Mouse (Mus musculus): ENCODE measurements around the gene Tcf7l2. TPM values are rescaled to one million over a fixed set of nuclear protein-coding genes. Genes with fewer than 3 reads are reported as not detected.

The Tcf7l2 gene
- total RNA-seq, 2 experiments from 2014 or later: 12.2 to 13.1 TPM

GRCm38 (mm10) chr19:55832122-55832521 lies 90.5 kb downstream of the Tcf7l2 start:
- no peak for DNase-seq

DNA sequence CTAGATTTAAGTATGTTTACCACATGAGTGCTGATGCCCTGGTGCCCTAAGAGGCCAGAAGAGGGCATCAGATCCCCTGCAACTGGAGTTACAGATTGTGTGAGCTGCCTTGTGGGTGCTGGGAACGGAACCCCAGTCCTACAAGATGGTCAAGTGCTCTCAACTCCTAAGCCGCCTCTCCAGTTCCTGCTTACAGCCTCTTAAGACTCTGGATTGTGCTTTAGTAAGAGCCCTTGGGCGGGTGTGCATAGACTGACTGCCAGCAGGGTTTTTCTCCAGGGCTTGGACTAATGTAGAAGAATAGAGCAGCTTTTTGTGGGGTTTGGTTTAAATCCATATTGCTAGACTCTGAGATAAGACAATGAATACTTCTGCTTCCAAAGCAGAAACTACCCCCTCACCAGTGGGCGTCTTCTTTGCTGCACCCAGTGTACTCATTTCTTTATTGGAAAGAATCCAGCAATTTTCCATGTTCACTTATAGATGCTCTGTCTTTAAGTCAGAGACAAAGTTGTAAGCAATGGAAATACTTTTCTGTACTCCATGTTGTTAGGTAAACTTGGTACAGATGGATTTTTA lies 92.3 kb downstream of the Tcf7l2 start:
- DNase-seq: no peak

- no peak for DNase-seq
These were observed 95.5 kb downstream of the Tcf7l2 start for GRCm38 (mm10) chr19:55836930-55837687.

- peak in 1 of 2 experiments; percentile 7 for DNase-seq
These were observed 96.3 kb downstream of the Tcf7l2 start for GRCm38 (mm10) chr19:55837924-55838323.

- DNase-seq: no peak
These were observed 96.9 kb downstream of the Tcf7l2 start for GRCm38 (mm10) chr19:55838389-55839035.

DNA sequence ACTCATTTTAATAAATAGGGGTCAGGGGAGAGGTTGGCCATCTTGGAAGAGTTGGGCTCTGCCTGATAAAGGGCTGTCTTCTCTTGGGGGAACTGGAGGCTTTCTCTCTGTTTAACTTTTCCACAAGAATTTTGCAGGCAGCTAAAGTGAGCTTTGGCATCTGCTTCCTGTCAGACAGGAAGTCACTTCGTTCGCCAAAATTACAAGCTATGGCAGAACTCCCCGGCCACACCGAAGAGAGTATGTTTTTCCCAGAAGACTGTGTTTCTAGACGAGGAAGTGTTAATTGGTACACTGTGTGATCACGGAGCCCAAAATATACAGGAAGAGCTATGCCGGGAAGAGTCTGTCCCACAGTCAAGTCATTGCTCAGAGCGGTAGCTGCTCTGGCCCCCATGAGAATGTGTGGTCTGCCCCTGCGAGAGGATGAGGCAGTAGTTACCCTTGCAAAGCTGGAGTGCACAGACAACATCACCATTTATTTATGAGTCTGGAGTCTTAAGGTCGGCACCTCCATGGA lies 97.5 kb downstream of the Tcf7l2 start:
- no peak for DNase-seq

DNA sequence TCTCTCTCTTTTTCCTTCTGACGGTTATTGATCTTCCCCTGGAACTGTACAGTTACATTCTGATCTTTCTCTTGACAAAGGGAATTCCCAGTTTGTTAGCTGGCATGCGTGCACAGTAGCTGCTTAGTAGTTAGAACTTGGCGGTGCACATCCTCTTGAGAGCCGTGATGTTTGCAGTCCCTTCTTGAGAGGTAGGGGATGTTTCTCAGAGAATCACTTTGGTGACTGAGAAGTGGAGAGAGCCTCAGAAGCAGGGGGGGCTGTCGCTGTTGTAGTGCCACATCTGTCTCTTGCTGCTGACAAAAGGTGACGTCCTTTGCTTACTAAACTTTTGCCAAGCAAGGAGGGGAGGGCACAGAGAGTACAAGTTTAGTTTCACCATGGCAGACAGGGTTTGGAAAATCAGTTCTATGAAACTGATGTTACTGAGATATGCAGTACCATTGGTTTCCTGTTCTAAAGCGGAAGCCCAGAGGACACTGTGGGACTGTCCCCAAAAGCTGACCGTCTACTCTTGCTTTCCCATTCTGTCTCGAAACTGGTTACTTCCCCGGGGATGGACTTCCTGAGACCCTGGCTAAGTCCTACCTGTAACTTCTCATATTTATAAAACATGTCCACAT lies 99.0 kb downstream of the Tcf7l2 start:
- DNase-seq: no peak

DNA sequence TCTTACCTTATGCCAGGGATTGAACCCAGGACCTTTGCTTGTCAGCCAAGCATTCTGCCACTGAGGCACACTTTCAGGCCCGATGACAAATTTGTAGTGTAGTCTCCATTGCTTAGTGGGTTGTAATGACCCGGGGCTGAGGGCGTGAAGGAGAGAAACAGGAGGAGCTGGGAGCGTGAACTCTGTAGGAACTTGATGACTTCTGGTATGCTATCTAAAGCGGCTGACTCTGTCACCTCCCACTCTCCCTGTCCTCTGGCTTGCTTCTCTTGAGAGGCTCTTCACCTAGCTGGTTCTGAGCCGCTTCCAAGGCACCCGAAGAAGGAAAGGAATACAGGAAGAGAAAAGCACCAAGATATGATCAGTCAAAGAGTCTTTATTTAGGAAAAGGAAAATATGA lies 100.4 kb downstream of the Tcf7l2 start:
- no peak for DNase-seq

DNA sequence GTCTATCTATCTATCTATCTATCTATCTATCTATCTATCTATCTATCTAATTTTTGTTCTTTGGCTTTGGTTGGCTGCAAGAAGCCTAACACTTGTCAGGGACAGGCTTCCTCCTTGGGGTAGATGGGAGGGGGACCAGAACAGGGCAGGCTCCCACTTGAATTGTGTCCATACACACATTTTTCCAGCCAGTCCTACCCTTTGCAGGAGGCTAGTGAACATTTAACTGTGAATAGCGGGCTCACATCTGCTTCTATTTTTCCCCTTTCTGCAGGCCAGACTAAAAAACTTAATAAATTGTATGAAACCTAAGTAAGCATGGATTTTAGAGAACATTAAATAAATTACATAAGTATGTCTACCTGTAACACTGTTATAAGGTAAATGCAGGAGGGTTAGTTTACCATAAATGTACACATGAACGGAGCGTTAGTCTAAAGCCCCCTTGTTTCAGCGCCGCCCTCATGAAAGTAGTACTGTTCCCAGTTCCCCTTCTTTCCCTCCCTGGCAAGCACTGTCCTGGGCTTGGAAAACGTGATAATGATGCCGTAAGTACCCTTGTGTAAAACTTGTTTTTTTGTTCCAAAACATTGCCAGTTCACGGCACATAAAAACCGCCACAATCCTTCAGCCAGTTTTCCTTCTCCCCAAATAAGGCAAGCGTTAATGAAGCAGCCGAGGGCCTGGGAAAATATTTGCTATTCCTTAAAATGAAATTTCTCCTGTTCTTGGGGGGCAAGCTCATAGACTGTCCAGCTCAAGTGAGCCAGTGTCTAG lies 101.7 kb downstream of the Tcf7l2 start:
- no peak for DNase-seq

GRCm38 (mm10) chr19:55845702-55846101 lies 104.1 kb downstream of the Tcf7l2 start:
- DNase-seq: no peak

GRCm38 (mm10) chr19:55846256-55846655 lies 104.6 kb downstream of the Tcf7l2 start:
- no peak for DNase-seq

DNA sequence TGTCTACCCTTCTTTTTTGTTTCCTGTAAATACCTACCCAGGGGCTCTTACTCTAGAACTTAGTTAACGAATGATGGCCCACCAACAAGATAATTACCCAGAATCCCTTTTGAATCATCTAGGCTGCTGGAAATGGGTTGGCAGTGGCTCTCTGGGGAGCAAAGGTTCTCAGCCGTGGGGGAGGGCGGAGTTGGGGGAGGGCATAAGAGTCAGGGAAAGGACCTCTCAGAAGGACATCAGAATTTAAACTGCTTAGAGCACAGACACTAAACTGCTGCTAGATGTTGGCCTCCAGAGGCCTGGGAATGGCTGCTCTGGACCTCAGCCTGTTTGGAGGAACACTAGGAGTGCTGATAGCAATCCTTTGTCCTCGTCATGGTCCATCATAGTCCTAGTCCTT lies 105.4 kb downstream of the Tcf7l2 start:
- DNase-seq: no peak

GRCm38 (mm10) chr19:55850402-55851078 lies 108.9 kb downstream of the Tcf7l2 start:
- DNase-seq: peak; percentile 32 to 42

DNA sequence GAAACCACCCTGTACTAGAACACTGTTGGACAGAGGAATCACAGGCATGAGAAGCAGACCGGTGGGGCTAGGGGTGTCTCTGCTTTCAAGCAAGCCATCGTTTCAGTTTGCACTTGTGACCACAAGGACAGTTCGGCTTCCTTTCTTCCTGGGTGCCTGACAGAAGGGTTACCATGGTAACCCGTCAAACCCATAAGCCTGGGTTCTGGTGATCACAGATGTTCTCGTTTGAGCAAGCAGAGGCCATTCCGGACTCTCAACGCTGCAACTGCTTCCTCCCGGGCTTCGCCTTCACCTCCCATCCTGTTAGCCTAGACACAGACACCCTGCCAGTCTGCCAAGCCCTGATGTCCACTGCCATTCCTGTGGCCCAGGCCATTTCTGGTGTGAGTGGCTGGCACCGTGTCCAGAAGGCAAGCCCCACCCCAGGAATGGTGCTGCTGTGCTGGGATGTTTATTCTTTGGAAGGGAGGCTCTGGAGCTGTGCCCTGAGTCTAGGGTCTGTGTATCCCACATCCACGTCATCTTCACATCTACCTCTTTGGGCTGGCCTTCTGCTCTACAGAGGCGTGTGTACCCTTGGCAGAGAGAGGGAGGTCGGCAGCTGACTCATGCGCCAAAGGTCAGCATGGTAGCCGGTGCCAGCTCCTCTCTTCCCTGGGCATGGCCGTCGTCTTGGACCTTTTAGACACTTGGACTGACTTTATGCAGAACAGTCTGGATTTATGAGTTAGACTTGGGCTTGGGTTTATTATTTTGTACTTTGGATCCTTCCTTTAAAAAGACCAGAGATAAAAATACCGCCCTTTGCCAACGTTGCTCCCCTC lies 110.1 kb downstream of the Tcf7l2 start:
- DNase-seq: peak; percentile 13 to 14

DNA sequence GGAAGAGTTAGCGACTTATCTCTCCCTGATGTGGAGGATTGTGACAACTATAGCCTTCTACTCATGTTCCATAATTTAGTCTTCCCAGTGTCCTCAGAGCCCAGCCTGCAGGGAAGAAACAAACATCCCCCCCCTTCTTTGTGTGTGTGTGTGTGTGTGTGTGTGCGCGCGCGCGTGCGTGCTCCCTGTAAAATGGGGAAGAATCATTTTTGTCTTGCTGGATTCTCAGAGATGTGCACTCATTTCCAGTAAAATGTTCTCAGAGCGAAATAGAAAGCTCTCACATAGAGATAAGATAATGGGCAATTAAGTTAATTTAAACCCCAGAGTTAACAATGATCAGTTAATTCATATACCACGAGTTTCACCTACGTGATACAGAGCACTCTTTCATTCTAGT lies 112.8 kb downstream of the Tcf7l2 start:
- no peak for DNase-seq

- DNase-seq: no peak
These were observed 114.0 kb downstream of the Tcf7l2 start for GRCm38 (mm10) chr19:55855571-55855970.

- DNase-seq: no peak
These were observed 115.7 kb downstream of the Tcf7l2 start for GRCm38 (mm10) chr19:55857328-55857727.

GRCm38 (mm10) chr19:55860009-55860743 lies 118.6 kb downstream of the Tcf7l2 start:
- DNase-seq: no peak

GRCm38 (mm10) chr19:55861746-55862145 lies 120.1 kb downstream of the Tcf7l2 start:
- DNase-seq: no peak

DNA sequence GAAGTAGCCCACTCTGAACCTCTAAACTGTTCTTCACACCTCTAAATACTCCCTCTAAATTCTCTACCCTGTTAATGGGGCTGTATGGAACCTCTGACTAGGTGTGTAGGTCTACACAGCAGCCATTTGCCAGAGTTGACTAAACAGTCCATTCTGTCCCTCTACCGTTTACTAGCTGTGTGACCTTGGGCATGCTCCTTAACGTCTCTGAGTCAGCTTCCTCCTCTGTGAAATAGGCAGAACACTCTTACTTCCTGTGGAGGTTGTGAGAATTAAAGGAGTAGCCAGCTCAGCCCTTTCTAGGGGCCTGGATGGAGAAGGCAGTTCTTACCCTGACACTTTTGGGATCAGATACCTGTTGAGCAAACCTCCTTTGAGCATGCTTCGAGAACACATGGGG lies 120.9 kb downstream of the Tcf7l2 start:
- DNase-seq: no peak
